Mouse (Mus musculus) thymus, postnatal 10 days (tissue): ENCODE results near the gene Sptssb.
A peak's percentile ranks its signal among the peaks of the same experiment; 100 is the strongest.

ENCODE experiments used
- DNase-seq, 2 experiments: peaks; one replicate each; pipeline ENCODE4 v3.0.0; 2021; ENCODE audit warnings: low spot score in 2 of 2

Sptssb gene

GRCm38 (mm10) chr3:69859858-69860588, at the start of gene Sptssb:
Gene Sptssb, minus strand, starts transcription at chr3:69859940.
- DNase-seq = no peak

DNA sequence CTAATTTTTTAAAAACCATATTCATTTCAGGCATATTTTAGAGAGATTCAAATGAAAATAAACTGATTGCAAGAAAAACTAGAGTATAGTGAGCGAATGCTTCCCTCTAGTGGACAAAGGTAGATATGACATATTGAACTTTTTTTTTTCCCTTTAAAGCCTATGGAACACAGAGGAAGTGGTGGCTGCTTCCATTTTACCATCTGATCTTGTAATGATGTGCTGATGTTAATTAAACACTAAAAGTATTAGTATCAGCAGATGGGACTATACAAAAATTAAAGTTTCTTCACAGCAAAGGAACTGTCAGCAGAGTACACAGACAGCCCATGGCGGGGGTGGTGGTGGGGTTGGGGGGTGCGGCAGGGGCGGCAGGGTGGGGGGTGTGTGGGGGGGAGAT, 48.3 kb upstream of the Sptssb start:
- no peak for DNase-seq

GRCm38 (mm10) chr3:69907564-69907963, 47.8 kb upstream of the Sptssb start:
- no peak for DNase-seq

DNA sequence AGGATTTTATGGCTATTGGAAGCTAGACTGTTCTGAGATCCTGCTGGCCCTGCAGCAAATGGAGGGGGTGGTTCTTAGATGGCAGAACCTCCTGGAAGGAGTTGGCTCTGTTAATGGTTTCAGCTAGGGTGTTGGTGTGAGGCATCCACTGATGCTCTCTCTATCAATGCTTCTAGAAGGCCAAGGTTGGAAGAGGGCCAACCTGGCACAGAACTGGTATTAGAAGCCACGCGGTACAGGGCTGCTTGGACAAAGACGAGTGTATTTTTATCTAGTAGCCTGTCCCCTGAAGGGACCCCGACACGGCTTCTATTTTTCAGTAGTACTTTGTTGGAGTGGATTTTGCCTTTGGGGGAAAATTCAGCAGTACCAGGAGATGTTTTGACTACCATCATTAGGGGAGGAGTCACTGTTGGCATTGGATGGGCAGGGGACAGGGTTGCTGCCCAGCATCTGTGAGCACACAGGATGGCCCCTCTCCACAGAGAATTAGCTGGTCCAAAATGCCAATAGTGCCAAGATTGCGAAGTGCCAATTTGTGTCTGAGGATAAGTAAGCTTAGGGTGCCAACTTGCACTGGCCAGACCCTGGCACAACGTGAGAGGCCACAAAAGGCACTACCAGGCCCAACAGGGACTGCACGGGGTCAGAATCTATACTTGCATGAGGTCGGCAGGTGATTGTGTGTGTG, 43.2 kb upstream of the Sptssb start:
- DNase-seq = no peak

- peak; percentile 51 to 56 for DNase-seq
Observed at GRCm38 (mm10) chr3:69902382-69902781, 42.6 kb upstream of the Sptssb start.

- DNase-seq = no peak
Observed at GRCm38 (mm10) chr3:69901874-69902381, 42.2 kb upstream of the Sptssb start.

GRCm38 (mm10) chr3:69900335-69900734, 40.6 kb upstream of the Sptssb start:
- no peak for DNase-seq

DNA sequence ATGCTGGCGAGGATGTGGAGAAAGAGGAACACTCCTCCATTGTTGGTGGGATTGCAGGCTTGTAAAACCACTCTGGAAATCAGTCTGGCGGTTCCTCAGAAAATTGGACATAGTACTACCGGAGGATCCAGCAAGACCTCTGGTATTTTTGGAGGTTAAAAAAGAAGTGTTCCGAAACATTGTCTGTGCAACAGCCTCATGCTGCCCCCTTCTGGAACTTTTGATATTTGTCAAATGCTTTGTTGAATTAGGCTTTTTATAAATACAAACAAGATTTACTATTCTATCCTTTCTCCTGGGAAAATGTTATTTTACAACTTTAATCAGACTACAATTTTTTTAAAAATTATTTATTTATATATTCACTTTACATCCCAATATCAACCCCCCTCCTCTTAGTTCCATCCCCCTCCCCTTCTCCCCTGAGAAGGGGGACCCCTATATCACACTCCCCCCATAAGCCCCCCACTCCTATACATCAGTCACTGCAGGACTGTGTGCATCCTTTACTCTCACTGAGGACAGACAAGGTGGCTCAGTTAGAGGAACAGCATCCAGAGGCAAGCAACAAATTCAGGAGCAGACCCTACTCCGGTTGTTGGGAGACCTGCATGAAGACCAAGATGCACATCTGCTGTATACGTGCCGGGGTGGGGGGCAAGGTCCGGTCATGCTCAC, 38.3 kb upstream of the Sptssb start:
- no peak for DNase-seq

DNA sequence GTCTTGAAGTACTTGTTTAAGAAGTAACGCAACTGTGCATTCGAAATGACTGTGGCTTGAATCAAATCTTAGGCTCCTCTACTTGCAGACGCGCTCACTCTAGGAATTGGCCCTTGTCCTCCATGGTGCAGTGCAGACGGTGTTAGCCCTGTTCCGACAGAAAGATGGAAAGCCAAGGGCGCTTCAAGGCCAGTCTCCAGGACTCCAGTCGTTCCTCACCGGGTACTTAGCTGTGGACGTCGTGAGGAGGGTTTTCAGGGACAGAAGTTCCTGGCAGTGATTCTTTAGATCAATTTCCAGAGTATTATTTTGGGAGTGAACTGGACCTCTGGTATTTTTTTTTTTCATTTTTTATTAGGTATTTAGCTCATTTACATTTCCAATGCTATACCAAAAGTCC, 35.8 kb upstream of the Sptssb start:
- no peak for DNase-seq

- no peak for DNase-seq
Observed at GRCm38 (mm10) chr3:69892187-69893094, 32.7 kb upstream of the Sptssb start.

GRCm38 (mm10) chr3:69885866-69886265, 26.1 kb upstream of the Sptssb start:
- DNase-seq = no peak

DNA sequence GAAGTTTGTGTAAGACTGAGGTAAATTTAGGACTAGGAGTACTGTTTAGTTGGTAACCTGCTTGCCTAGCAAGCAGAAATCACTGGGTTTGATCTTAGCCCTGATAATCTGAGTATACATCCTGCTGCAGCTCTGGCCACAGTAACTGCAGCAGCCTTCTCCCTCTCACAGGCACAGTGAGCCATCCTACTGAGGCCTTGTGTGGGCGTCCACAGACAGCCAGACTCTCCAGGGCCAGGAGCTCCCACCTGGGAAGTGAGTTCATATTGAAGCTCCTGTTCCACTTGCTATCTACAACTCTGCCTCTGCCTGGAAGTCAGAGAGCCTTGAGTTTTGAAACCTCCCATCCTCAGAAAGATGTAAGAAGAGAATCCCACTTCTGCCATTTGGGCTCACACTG, 24.0 kb upstream of the Sptssb start:
- no peak for DNase-seq

DNA sequence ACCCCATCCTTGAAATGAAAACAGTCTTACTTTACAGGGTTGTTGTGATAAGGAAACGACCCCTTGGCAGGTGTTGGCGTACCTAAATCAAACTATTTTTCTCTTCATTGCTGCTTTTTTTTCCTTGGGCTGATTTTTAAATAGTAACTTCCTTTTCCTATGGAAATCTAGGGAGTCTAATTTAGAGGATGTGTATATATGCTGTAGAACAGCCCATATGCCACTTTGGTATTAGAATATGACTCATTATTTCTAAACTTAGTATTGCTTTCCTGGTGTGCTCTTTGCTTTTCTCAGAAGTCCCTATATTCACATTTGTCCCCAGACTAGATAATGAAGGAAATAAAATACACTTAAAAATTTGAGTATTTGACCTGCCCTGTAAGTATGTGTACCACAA, 17.8 kb upstream of the Sptssb start:
- no peak for DNase-seq

- DNase-seq = no peak
Observed at GRCm38 (mm10) chr3:69874721-69875120, 15.0 kb upstream of the Sptssb start.

DNA sequence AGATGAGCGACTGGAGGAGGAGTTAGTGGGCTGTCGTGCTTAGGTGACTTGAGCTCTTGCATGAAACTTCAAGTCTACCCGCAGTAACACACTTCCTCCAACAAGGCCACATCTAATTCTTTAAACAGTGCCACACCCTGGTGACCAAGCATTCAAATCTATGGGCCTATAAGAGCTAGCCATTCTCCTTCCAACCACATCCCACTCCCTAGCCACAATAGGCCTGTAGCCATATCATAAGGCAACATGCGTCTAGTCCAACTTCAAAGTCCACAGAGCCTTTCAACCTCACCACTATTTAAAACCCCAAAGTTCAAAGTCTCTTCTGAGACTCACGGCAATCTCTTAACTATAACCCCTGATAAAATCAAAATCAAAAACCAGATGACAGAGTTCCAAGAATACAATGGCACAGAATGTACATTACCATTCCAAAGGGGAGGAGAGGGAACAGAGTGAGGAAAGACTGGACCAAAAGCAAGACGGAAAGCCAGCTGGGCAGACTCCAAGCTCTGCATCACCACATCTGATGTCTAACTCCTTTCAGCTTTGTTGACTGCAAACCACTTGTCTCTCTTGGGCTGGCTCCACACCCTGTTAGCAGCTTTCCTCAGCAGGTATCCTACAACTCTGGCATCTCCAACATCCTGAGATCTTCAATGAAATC, 13.1 kb upstream of the Sptssb start:
- DNase-seq = no peak

GRCm38 (mm10) chr3:69871174-69871573, 11.4 kb upstream of the Sptssb start:
- no peak for DNase-seq

DNA sequence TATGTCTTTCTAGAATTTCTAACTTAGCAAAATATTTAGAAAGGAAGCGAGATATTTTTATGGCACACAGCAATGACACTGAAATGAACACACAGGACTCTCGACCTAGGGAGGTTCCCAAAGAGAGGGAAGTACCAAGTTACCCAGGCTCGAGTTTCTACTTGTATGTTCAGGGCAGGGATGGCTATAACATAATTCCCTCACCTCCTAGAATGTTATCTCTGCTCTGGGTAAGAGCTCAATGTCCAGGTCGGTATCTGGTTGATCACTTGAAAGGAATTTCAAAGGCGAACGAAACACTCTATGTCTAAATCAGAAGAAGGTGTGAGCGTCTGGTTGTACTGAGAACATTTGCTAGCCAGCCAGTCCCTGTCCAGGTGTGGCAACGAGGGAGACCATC, 10.0 kb upstream of the Sptssb start:
- DNase-seq = no peak

GRCm38 (mm10) chr3:69861789-69862395, 2.2 kb upstream of the Sptssb start:
- no peak for DNase-seq

DNA sequence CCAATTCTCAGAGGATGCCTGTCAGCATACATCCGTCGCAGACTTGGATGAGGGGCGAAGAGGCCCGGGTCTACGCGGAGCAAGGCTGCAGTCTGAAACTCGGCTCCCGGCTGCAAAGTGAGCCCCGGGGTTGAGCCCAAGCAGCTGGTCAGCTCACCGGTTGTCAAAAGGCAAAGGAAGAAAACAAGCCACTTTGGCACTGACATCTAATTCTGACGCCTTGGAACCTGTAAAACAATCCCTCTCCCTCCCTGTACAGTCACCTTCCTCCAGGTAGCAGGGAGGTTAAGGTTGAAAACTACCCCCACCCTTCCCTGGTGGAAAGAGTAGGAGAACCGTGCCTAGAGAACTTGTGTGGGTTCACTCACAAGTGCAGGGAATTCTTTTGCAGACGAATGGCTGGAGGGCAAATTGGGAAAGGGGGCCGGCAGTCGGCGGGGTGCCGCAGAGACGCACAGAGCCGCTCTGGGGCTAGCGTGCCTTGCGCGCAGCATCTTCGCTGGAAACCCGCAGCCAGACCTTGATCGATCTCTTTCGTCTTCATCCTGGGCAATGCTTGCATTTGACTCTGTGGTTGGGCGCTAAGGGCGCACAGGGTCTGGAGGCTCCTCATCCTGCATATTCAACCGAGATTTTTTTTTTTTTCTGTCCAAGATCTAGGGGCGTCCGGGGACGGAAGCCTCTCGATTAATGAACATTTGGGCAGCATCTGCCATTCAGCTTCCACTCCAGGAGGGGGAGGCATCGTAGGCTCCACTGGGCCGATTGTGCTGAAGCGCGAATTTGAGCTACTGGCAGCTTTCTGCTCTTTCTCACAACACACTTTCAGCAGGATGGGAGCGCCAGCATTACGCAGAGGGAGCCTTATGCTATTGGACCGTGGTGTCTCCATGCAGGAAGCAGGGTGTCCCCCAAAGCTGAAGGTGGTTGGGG, 1.1 kb upstream of the Sptssb start:
- no peak for DNase-seq

- DNase-seq = no peak
Observed at GRCm38 (mm10) chr3:69839485-69839884, 20.3 kb downstream of the Sptssb start.
